Mouse (Mus musculus) embryonic facial prominence, embryonic 10.5 days (tissue): ENCODE measurements at regions not wholly inside any gene's neighbourhood (a gene's known extent, or its start where the extent isn't known, plus 50 kb on each side); places are given as distances from the start of the nearest gene placed in this dataset.
A peak's percentile ranks its signal among the peaks of the same experiment; 100 is the strongest.

Source experiments
- DNase-seq: peaks from one replicate; pipeline ENCODE4 v3.0.0-alpha.2; 2017; ENCODE audit warnings: low spot score
- H3K27ac ChIP-seq: fragments of 300-500 bp; sonication (generic); replicated peaks from 2 replicates; pipeline ENCODE4 v1.5.1; 2016; ENCODE audit warnings: mild to moderate bottlenecking
- H3K27me3 ChIP-seq: fragments of 300-500 bp; sonication (generic); replicated peaks from 2 replicates; pipeline ENCODE4 v1.6.1; 2016; ENCODE audit warnings: low read depth, mild to moderate bottlenecking; ENCODE audit not compliant: poor library complexity, severe bottlenecking
- H3K36me3 ChIP-seq: fragments of 300-500 bp; sonication (generic); replicated peaks from 2 replicates; pipeline ENCODE4 v1.6.1; 2016; ENCODE audit warnings: mild to moderate bottlenecking, moderate library complexity
- H3K4me1 ChIP-seq: fragments of 300-500 bp; sonication (generic); 2 replicates; pipeline ENCODE4 v1.6.1; 2016
- H3K4me3 ChIP-seq: fragments of 300-500 bp; sonication (generic); 2 replicates; pipeline ENCODE4 v1.5.1; 2016; ENCODE audit warnings: mild to moderate bottlenecking, moderate library complexity
- H3K9me3 ChIP-seq: fragments of 300-500 bp; sonication (generic); 2 replicates; pipeline ENCODE4 v1.6.1; 2016; ENCODE audit warnings: mild to moderate bottlenecking
- WGBS: fragments of 180-500 bp; shearing (Covaris S2); methylation state at CpG from one replicate; pipeline ENCODE4 v1.1.7; 2016; 5-methylcytosine and 5-hydroxymethylcytosine counted together

- Histone ChIP-seq H3K36me3 (no peaks in the 10 kb centered on the region), H3K27ac (no peak overlapping the region; the same call in 1 of the 2 replicates), H3K9me3 (peaks cover 2% of the 10 kb centered on the region; the same call in 1 of the 2 replicates), H3K4me1 (peaks cover 15% of the 10 kb centered on the region), H3K4me3 (no peak overlapping the region), H3K27me3 (peaks cover 49% of the 10 kb centered on the region)
- WGBS = 12% methylated on average over 6 of the region's 6 CpGs
- peak; percentile 72 for DNase-seq
These were observed 139.4 kb upstream of the Smim23 start for GRCm38 (mm10) chr11:32963625-32964293.

DNA sequence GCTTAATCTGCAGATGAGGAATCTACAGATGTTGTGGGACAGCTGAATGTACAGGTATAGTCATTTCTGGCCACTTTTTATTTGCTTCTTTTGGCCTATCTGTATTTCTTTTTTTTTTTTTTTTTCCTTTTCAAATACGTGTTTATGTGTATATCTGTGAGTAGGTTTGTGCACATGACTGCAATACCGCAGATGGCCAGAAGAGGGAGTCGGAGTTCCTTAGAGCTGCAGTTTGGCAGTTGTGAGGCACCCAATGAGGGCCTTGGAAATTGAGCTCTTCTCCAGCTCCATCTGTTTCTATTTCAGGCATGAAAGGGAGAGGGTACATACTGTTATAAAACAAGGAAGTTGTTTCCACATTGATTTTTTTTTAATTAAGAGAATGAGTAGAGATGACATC lies 137.2 kb upstream of the Smim23 start:
- 63% methylated on average over 3 of the region's 3 CpGs for WGBS
- peak; percentile 39 for DNase-seq

GRCm38 (mm10) chr11:32958961-32959360 lies 134.6 kb upstream of the Smim23 start:
- WGBS = 83% methylated on average over 5 of the region's 5 CpGs
- Histone ChIP-seq H3K27ac (no peak overlapping the region), H3K4me3 (no peak overlapping the region), H3K4me1 (peaks cover 10% of the 10 kb centered on the region), H3K36me3 (no peaks in the 10 kb centered on the region), H3K9me3 (peaks cover 2% of the 10 kb centered on the region; the same call in 1 of the 2 replicates), H3K27me3 (peaks cover 43% of the 10 kb centered on the region)
- DNase-seq = no peak

More for the DNA sequence above, 137.2 kb upstream of the Smim23 start:
- peaks cover 15% of the 10 kb centered on the region for H3K4me1 ChIP-seq
- H3K36me3 ChIP-seq = no peaks in the 10 kb centered on the region
- no peak overlapping the region for H3K4me3 ChIP-seq
- no peak overlapping the region for H3K27ac ChIP-seq
- peaks cover 55% of the 10 kb centered on the region for H3K27me3 ChIP-seq
- H3K9me3 ChIP-seq = peaks cover 2% of the 10 kb centered on the region; the same call in 1 of the 2 replicates

- H3K27ac ChIP-seq = no peak overlapping the region
- H3K4me3 ChIP-seq = no peak overlapping the region
- peaks cover 38% of the 10 kb centered on the region for H3K27me3 ChIP-seq
- no peaks in the 10 kb centered on the region for H3K4me1 ChIP-seq
- no peaks in the 10 kb centered on the region for H3K36me3 ChIP-seq
- 32% methylated on average over 7 of the region's 7 CpGs for WGBS
- DNase-seq = peak; percentile 58
- peaks cover 2% of the 10 kb centered on the region; the same call in 1 of the 2 replicates for H3K9me3 ChIP-seq
These were observed 132.6 kb upstream of the Smim23 start for GRCm38 (mm10) chr11:32956993-32957392.

GRCm38 (mm10) chr11:32952271-32952670 lies 127.9 kb upstream of the Smim23 start:
- H3K4me3 ChIP-seq = no peak overlapping the region
- no peaks in the 10 kb centered on the region for H3K4me1 ChIP-seq
- DNase-seq = no peak
- H3K27ac ChIP-seq = no peak overlapping the region
- H3K9me3 ChIP-seq = no peaks in the 10 kb centered on the region
- peaks cover 14% of the 10 kb centered on the region for H3K27me3 ChIP-seq
- no peaks in the 10 kb centered on the region for H3K36me3 ChIP-seq

GRCm38 (mm10) chr11:32948132-32948531 lies 123.7 kb upstream of the Smim23 start:
- no peak for DNase-seq
- H3K4me1 ChIP-seq = no peaks in the 10 kb centered on the region; the same call in 1 of the 2 replicates
- H3K27ac ChIP-seq = no peak overlapping the region
- H3K4me3 ChIP-seq = no peak overlapping the region
- no peaks in the 10 kb centered on the region for H3K36me3 ChIP-seq
- no peaks in the 10 kb centered on the region; the same call in 1 of the 2 replicates for H3K27me3 ChIP-seq
- WGBS = 75% methylated on average over 4 of the region's 4 CpGs
- H3K9me3 ChIP-seq = no peaks in the 10 kb centered on the region

- Histone ChIP-seq H3K36me3 (no peaks in the 10 kb centered on the region), H3K27me3 (no peaks in the 10 kb centered on the region), H3K9me3 (no peaks in the 10 kb centered on the region), H3K4me1 (peaks cover 10% of the 10 kb centered on the region), H3K4me3 (no peak overlapping the region), H3K27ac (no peak overlapping the region)
- 63% methylated on average over 3 of the region's 3 CpGs for WGBS
- no peak for DNase-seq
These were observed 122.1 kb upstream of the Smim23 start for GRCm38 (mm10) chr11:32946481-32947001.

- no peaks in the 10 kb centered on the region for H3K9me3 ChIP-seq
- no peak overlapping the region for H3K4me3 ChIP-seq
- no peaks in the 10 kb centered on the region for H3K36me3 ChIP-seq
- DNase-seq = no peak
- peaks cover 10% of the 10 kb centered on the region for H3K4me1 ChIP-seq
- WGBS = 76% methylated on average over 2 of the region's 2 CpGs
- H3K27ac ChIP-seq = no peak overlapping the region
- H3K27me3 ChIP-seq = 0 out of 2 replicates have a peak, but pooled peaks cover 8% of the 10 kb centered on the region
These were observed 120.7 kb upstream of the Smim23 start for GRCm38 (mm10) chr11:32945071-32945470.

- 75% methylated on average over 5 of the region's 5 CpGs for WGBS
- Histone ChIP-seq H3K36me3 (no peaks in the 10 kb centered on the region), H3K27me3 (0 out of 2 replicates have a peak, but pooled peaks cover 19% of the 10 kb centered on the region), H3K9me3 (no peaks in the 10 kb centered on the region), H3K4me3 (no peak overlapping the region), H3K4me1 (peaks cover 15% of the 10 kb centered on the region), H3K27ac (no peak overlapping the region)
- DNase-seq = no peak
These were observed 117.1 kb upstream of the Smim23 start for GRCm38 (mm10) chr11:32941331-32942009.

DNA sequence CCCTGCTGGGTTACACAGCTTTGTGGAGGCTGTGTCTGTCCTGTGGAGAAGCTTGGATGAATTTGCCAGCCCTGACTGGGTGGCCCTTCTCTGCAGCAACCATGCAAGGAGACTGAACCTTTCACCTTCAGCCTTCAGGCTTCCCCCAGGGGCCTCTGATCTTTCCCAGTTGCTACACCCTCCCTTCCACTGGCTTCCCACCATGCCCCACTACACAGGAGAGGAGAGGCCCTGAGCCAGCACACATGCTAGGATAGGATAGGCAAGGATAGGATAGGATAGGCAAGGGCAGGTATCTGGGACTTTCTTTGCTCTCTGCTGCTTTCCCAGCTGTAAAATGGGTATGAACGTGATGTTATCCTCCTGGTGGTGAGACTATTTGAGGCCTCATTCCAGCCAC lies 114.7 kb upstream of the Smim23 start:
- 79% methylated on average over 1 of the region's 1 CpGs for WGBS
- Histone ChIP-seq H3K36me3 (no peaks in the 10 kb centered on the region), H3K27me3 (peaks cover 32% of the 10 kb centered on the region), H3K4me1 (peaks cover 15% of the 10 kb centered on the region), H3K4me3 (no peak overlapping the region), H3K27ac (no peak overlapping the region), H3K9me3 (no peaks in the 10 kb centered on the region)
- DNase-seq = no peak

DNA sequence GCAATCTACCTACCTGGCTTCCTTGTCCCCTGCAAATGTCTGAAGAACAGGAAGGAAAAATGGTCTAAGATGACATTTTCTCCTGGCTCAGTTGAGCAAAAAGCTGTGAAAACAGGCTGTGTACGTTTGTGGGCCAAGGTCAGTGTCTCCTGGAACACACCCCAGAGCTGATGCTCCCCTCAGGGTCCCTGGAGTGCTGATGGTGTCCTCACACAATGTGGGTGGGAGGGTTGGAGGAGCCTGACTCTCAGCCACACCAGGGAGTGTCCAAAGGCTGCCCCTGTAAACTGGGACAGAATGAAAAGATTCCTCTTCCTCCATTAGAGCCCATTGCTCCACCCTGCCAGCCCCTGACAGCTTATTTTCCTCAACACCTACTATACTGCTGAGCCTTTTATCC lies 112.8 kb upstream of the Smim23 start:
- Histone ChIP-seq H3K9me3 (peaks cover 6% of the 10 kb centered on the region; the same call in 1 of the 2 replicates), H3K27me3 (peaks cover 32% of the 10 kb centered on the region), H3K27ac (no peak overlapping the region), H3K4me1 (peaks cover 12% of the 10 kb centered on the region), H3K4me3 (no peak overlapping the region), H3K36me3 (no peaks in the 10 kb centered on the region)
- 56% methylated on average over 1 of the region's 1 CpGs for WGBS
- DNase-seq = no peak

GRCm38 (mm10) chr11:32931928-32932327 lies 107.5 kb upstream of the Smim23 start:
- WGBS = 46% methylated on average over 9 of the region's 9 CpGs
- Histone ChIP-seq H3K36me3 (no peaks in the 10 kb centered on the region), H3K4me1 (peaks cover 18% of the 10 kb centered on the region), H3K4me3 (no peak overlapping the region), H3K27ac (no peak overlapping the region), H3K27me3 (peaks cover 48% of the 10 kb centered on the region), H3K9me3 (peaks cover 10% of the 10 kb centered on the region; the same call in 1 of the 2 replicates)
- DNase-seq = peak; percentile 24
